Mouse (Mus musculus) ovary, postnatal 10 days (tissue): Measurements from ENCODE around the gene Lrp6.

ENCODE experiments used
- DNase-seq: peaks from one replicate; pipeline ENCODE4 v3.0.0; 2022; ENCODE audit warnings: low spot score

Gene Lrp6

GRCm38 (mm10) chr6:134531950-134532349, 34.8 kb downstream of the Lrp6 start:
- DNase-seq, result no peak

- no peak for DNase-seq
Observed at GRCm38 (mm10) chr6:134529340-134529739, 37.4 kb downstream of the Lrp6 start.

- DNase-seq, result no peak
Observed at GRCm38 (mm10) chr6:134528396-134528795, 38.4 kb downstream of the Lrp6 start.

GRCm38 (mm10) chr6:134527596-134528128, 39.1 kb downstream of the Lrp6 start:
- no peak for DNase-seq

- no peak for DNase-seq
Observed at GRCm38 (mm10) chr6:134526821-134527595, 39.8 kb downstream of the Lrp6 start.

GRCm38 (mm10) chr6:134526275-134526674, 40.5 kb downstream of the Lrp6 start:
- no peak for DNase-seq

GRCm38 (mm10) chr6:134521411-134521810, 45.4 kb downstream of the Lrp6 start:
- DNase-seq, result no peak

- DNase-seq, result no peak
Observed at GRCm38 (mm10) chr6:134520821-134521220, 45.9 kb downstream of the Lrp6 start.

GRCm38 (mm10) chr6:134518450-134518849, 48.3 kb downstream of the Lrp6 start:
- DNase-seq, result no peak

GRCm38 (mm10) chr6:134517141-134517540, 49.6 kb downstream of the Lrp6 start:
- no peak for DNase-seq

- DNase-seq, result no peak
Observed at GRCm38 (mm10) chr6:134515416-134515815, 51.3 kb downstream of the Lrp6 start.

GRCm38 (mm10) chr6:134513896-134514510, 52.8 kb downstream of the Lrp6 start:
- no peak for DNase-seq

GRCm38 (mm10) chr6:134513011-134513410, 53.8 kb downstream of the Lrp6 start:
- no peak for DNase-seq

- no peak for DNase-seq
Observed at GRCm38 (mm10) chr6:134512478-134512877, 54.3 kb downstream of the Lrp6 start.

GRCm38 (mm10) chr6:134511118-134511517, 55.6 kb downstream of the Lrp6 start:
- DNase-seq, result no peak

GRCm38 (mm10) chr6:134510280-134510679, 56.5 kb downstream of the Lrp6 start:
- DNase-seq, result no peak

- no peak for DNase-seq
Observed at GRCm38 (mm10) chr6:134509731-134510226, 57.0 kb downstream of the Lrp6 start.

- DNase-seq, result no peak
Observed at GRCm38 (mm10) chr6:134504866-134505265, 61.9 kb downstream of the Lrp6 start.

GRCm38 (mm10) chr6:134502335-134502734, 64.4 kb downstream of the Lrp6 start:
- DNase-seq, result no peak

- DNase-seq, result no peak
Observed at GRCm38 (mm10) chr6:134500381-134501162, 66.2 kb downstream of the Lrp6 start.

GRCm38 (mm10) chr6:134499089-134499488, 67.7 kb downstream of the Lrp6 start:
- DNase-seq, result no peak

GRCm38 (mm10) chr6:134498518-134498917, 68.2 kb downstream of the Lrp6 start:
- no peak for DNase-seq
